Mouse (Mus musculus): ENCODE measurements around the gene Alg3.

DNA sequence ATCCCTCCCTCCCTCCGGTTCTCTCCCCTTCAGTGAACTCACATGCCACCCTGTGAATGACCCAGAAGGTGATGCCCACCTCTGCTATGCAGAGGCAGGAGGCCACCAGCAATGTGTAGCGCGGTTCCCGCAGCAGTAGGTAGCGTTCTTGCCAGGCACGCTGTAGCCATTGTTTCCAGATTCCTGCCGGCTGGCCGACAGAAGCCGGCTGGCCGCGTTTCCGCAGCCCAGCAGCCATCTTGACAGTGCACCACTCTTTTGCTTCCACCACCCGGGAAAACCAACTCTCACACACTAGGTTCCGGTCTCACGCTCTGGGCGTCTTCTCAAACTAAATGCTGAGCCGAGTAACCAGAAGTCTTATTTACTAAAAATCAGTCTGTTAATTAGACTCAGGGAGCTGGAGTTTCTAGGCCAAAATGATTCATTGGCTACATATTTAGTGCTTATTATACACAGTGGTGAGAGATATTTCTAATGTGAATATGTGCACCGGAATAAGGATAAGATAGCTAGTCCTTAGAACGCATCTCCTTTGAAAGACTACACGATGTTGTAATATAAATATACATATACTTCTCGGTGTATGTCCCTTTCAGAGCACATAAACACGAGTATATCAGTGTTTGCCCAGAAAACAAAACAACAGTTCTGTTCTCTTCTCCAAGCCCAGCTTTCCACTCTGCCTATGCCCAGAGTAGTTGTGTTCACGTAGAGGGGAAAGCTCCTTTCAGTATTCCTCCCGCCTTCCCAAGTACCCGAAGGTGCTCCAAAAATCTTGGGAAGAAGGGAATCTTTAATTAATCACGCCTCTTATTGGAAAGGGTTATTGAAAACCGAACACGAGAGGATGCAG lies 806 bp downstream of the Alg3 start:
- TF ChIP-seq CTCF (IDR thresholded peaks at IDR 0.05; ENCODE audit: insufficient read depth, low read depth, low read length) = no peak
- peak; percentile 94 for TF ChIP-seq POLR2A (IDR thresholded peaks at IDR 0.05; ENCODE audit: insufficient read depth, low read depth, low read length)

Measured in olfactory bulb, adult 2 months (tissue).